8 mouse cellular contexts compared by ENCODE assay signal in the genomic region with DNA sequence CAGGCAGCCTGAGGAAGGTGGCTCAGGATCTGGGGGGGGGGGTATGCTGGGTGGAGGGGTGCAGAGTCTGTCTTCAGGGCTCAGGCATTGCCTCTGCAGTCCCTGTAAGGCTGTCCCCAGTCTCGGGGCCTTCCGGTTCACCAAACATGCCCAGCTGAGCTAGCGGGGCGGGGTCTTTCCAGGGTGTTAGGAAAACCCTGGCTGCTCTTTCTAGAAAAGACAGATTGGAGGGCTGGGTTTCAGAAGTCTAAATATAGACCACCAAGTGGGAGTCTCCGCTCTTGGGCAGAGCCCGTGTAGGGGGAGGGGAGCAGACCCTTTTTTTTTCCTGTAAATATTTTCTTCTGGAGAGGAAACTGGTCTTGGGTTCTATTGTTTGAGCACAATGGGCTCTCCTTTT. TPM values are rescaled to one million over a fixed set of nuclear protein-coding genes. Genes with fewer than 3 reads are reported as not detected.
DNase-seq lines count a peak whose midpoint lies in the region; ATAC-seq lines count a peak whose summit lies in the region.

No protein-coding gene starts in this region.

- WGBS in embryonic facial prominence, embryonic 13.5 days, result 12% methylated on average over 6 of the region's 6 CpGs
- 11% methylated on average over 6 of the region's 6 CpGs for WGBS in limb, embryonic 11.5 days
- WGBS in midbrain, embryonic 16.5 days, result 3% methylated on average over 6 of the region's 6 CpGs

- H3K27me3 ChIP-seq in embryonic facial prominence, embryonic 13.5 days, result no peaks in the 10 kb centered on the region
- no peaks in the 10 kb centered on the region for H3K27me3 ChIP-seq in limb, embryonic 11.5 days (ENCODE audit: control insufficient read depth, insufficient read depth, low read length)
- no peaks in the 10 kb centered on the region for H3K27me3 ChIP-seq in midbrain, embryonic 16.5 days (ENCODE audit: control insufficient read depth, insufficient read depth, low read depth, low read length)

- intact Hi-C loops in heart, postnatal 25 days (cut with DNase I), result no loop called here

- H3K9ac ChIP-seq in embryonic facial prominence, embryonic 13.5 days, result peak overlapping the region; percentile 51
- no peak overlapping the region for H3K9ac ChIP-seq in limb, embryonic 11.5 days (ENCODE audit: low read length)
- H3K9ac ChIP-seq in midbrain, embryonic 16.5 days (ENCODE audit: low read depth, low read length), result peak overlapping the region; percentile 36

- H3K36me3 ChIP-seq in embryonic facial prominence, embryonic 13.5 days, result peaks cover 47% of the 10 kb centered on the region
- no peaks in the 10 kb centered on the region; the same call in 1 of the 2 replicates for H3K36me3 ChIP-seq in limb, embryonic 11.5 days (ENCODE audit: control insufficient read depth, insufficient read depth, low read length)
- H3K36me3 ChIP-seq in midbrain, embryonic 16.5 days (ENCODE audit: control insufficient read depth, insufficient read depth, low read length), result peaks cover 10% of the 10 kb centered on the region; the same call in 1 of the 2 replicates

- ATAC-seq in embryonic facial prominence, embryonic 13.5 days (ENCODE audit: insufficient number of reproducible peaks, insufficient read depth, low FRiP score, low TSS enrichment, low read depth), result 0 out of 2 replicates have a peak, but pooled peaks have one; percentile 22
- 0 out of 2 replicates have a peak, but pooled peaks have one; percentile 46 for ATAC-seq in limb, embryonic 11.5 days (ENCODE audit: insufficient number of reproducible peaks, low FRiP score, low TSS enrichment, low read depth)
- 0 out of 2 replicates have a peak, but pooled peaks have one; percentile 18 for ATAC-seq in midbrain, embryonic 16.5 days

- 0 out of 2 replicates have a peak overlapping the region, but pooled peaks have one; percentile 16 for H3K4me2 ChIP-seq in embryonic facial prominence, embryonic 13.5 days
- H3K4me2 ChIP-seq in limb, embryonic 11.5 days (ENCODE audit: low read depth, severe bottlenecking), result no peak overlapping the region
- H3K4me2 ChIP-seq in midbrain, embryonic 16.5 days (ENCODE audit: low read length), result no peak overlapping the region

- DNase-seq in layer of hippocampus, adult 9-11 months, result peak; percentile 52
- DNase-seq in layer of hippocampus, adult 9-10 months (ENCODE audit: low spot score), result no peak
- DNase-seq in heart, postnatal 25 days (ENCODE audit: low spot score), result peak; percentile 50
- DNase-seq in limb, embryonic 11.5 days (ENCODE audit: low spot score), result peak; percentile 52
- DNase-seq in thymus, adult 18-20 months, result no peak
- DNase-seq in spleen, postnatal 36 days (ENCODE audit: low spot score in 2 of 2), result no peak

- H3K9me3 ChIP-seq in embryonic facial prominence, embryonic 13.5 days, result no peaks in the 10 kb centered on the region
- H3K9me3 ChIP-seq in limb, embryonic 11.5 days (ENCODE audit: control insufficient read depth, low read length), result no peaks in the 10 kb centered on the region
- H3K9me3 ChIP-seq in midbrain, embryonic 16.5 days (replicated peaks; ENCODE audit: control insufficient read depth, low read length, poor library complexity, severe bottlenecking), result no peaks in the 10 kb centered on the region

- peaks cover 47% of the 10 kb centered on the region for H3K4me1 ChIP-seq in embryonic facial prominence, embryonic 13.5 days
- peaks cover 24% of the 10 kb centered on the region for H3K4me1 ChIP-seq in limb, embryonic 11.5 days (ENCODE audit: control insufficient read depth, insufficient read depth, low read length)
- peaks cover 16% of the 10 kb centered on the region for H3K4me1 ChIP-seq in midbrain, embryonic 16.5 days (ENCODE audit: control insufficient read depth, insufficient read depth, low read length)

- H3K27ac ChIP-seq in embryonic facial prominence, embryonic 13.5 days, result peak overlapping the region; percentile 83
- H3K27ac ChIP-seq in limb, embryonic 11.5 days (replicated peaks; ENCODE audit: low read depth, low read length), result 0 out of 2 replicates have a peak overlapping the region, but pooled peaks have one; percentile 56
- H3K27ac ChIP-seq in midbrain, embryonic 16.5 days (ENCODE audit: low read length), result peak overlapping the region; percentile 63

- H3K4me3 ChIP-seq in embryonic facial prominence, embryonic 13.5 days, result no peak overlapping the region
- no peak overlapping the region for H3K4me3 ChIP-seq in limb, embryonic 11.5 days (ENCODE audit: low read depth, low read length)
- no peak overlapping the region for H3K4me3 ChIP-seq in midbrain, embryonic 16.5 days (ENCODE audit: low read depth, low read length)

RNA-seq across cellular contexts. Expression of gene Fam129b, which starts 32.4 kb away (rescaled TPM):
- polyA plus RNA-seq in embryonic facial prominence, embryonic 13.5 days (2015; fragmentation: Nextera tagmentation; extraction: Ambion mirVana), result 57.2 and 59.2 TPM in 2 replicates
- total RNA-seq in heart, postnatal 25 days (2021), result 10 to 100 TPM; 23.8 to 31.9 TPM
- 18.6 and 23.2 TPM in 2 replicates for polyA plus RNA-seq in limb, embryonic 11.5 days (2014; fragmentation: Nextera tagmentation; extraction: Ambion mirVana)
- polyA plus RNA-seq in midbrain, embryonic 16.5 days (2015; fragmentation: Nextera tagmentation; extraction: Ambion mirVana), result 25.3 and 27.4 TPM in 2 replicates

RNA-seq across cellular contexts. Expression of gene Rpl12, which starts 53.1 kb away (rescaled TPM):
- 185 and 205 TPM in 2 replicates for polyA plus RNA-seq in embryonic facial prominence, embryonic 13.5 days (2015; fragmentation: Nextera tagmentation; extraction: Ambion mirVana)
- total RNA-seq in heart, postnatal 25 days (2021), result 10 to 100 TPM; 54.8 to 58.8 TPM
- 191 and 198 TPM in 2 replicates for polyA plus RNA-seq in limb, embryonic 11.5 days (2014; fragmentation: Nextera tagmentation; extraction: Ambion mirVana)
- 76.2 and 81.9 TPM in 2 replicates for polyA plus RNA-seq in midbrain, embryonic 16.5 days (2015; fragmentation: Nextera tagmentation; extraction: Ambion mirVana)

RNA-seq across cellular contexts. Expression of gene Lrsam1, which starts 53.1 kb away (rescaled TPM):
- 13.4 and 13.6 TPM in 2 replicates for polyA plus RNA-seq in embryonic facial prominence, embryonic 13.5 days (2015; fragmentation: Nextera tagmentation; extraction: Ambion mirVana)
- 10 to 100 TPM; 12.4 to 16.4 TPM for total RNA-seq in heart, postnatal 25 days (2021)
- polyA plus RNA-seq in limb, embryonic 11.5 days (2014; fragmentation: Nextera tagmentation; extraction: Ambion mirVana), result 6.0 and 7.0 TPM in 2 replicates
- polyA plus RNA-seq in midbrain, embryonic 16.5 days (2015; fragmentation: Nextera tagmentation; extraction: Ambion mirVana), result 24.7 and 29.0 TPM in 2 replicates

Comparison
In these comparisons a context has a peak if more than half of its experiments do, and no peak if none do; other contexts are left out.
1. DNase-seq: peak in layer of hippocampus, adult 9-11 months (single experiment), heart, postnatal 25 days (single experiment) and limb, embryonic 11.5 days (single experiment); none in layer of hippocampus, adult 9-10 months (single experiment), thymus, adult 18-20 months (0 of 2) and spleen, postnatal 36 days (0 of 2).
2. Peak in every context shown above with its lines, with median percentiles within 50 percentile points of each other: ATAC-seq and H3K27ac ChIP-seq.